In the genomic region with DNA sequence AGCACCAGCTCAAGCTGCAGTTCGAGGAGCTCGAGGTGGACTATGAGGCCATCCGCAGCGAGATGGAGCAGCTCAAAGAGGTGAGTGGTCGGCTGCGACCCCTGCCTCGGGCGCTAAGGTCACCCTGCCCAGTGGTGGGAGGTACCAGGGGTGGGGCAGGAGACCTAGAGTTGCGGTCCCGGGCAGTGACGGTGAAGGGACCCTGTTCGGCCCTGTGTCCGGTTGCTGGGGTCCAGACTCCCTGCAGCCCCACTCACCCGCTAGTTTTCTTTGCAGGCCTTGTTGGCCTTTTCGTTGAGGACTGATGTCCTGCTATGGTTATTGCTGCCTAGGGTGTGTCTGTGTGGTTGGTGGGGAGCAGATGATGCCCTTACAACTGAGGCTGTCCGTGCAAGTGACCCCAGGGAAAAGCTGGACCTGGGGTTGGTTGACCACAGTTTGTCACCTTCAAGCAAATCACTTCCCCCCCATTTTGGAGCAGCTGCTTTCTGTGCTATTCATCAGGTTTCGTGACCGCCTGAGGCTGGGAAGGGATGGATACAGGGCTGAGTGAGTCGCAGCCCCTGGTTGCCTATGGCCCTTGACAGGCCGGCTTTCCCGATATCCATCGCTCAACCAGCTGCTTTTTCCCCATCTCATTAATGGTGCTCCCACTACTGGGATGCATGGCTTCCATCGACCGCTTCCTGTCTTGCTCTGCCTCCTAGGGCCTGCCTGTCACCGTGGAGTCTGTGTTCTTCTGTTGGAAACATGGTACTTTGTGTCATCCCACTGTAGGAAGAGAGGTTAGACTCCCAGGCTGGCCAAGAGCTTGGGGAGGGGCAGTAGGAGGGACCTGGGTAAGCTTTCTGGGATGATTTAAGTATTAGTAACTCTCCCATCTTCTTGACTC, we compare ENCODE assay signal across 8 mouse cellular contexts. TPM values are rescaled to one million over a fixed set of nuclear protein-coding genes. Genes with fewer than 3 reads are reported as not detected.
DNase-seq lines count a peak whose midpoint lies in the region; ATAC-seq lines count a peak whose summit lies in the region.

No protein-coding gene starts in this region.

- H3K27ac ChIP-seq in lung, embryonic 15.5 days = peak overlapping the region; percentile 80
- peak overlapping the region; percentile 28; the same call in 1 of the 2 replicates for H3K27ac ChIP-seq in embryonic facial prominence, embryonic 13.5 days
- H3K27ac ChIP-seq in midbrain, embryonic 15.5 days = peak overlapping the region; percentile 73

- H3K4me2 ChIP-seq in lung, embryonic 15.5 days = peak overlapping the region; percentile 77
- peak overlapping the region; percentile 83 for H3K4me2 ChIP-seq in embryonic facial prominence, embryonic 13.5 days
- peak overlapping the region; percentile 82 for H3K4me2 ChIP-seq in midbrain, embryonic 15.5 days

- peak overlapping the region; percentile 82 for H3K4me3 ChIP-seq in lung, embryonic 15.5 days
- peak overlapping the region; percentile 93 for H3K4me3 ChIP-seq in embryonic facial prominence, embryonic 13.5 days
- peak overlapping the region; percentile 87 for H3K4me3 ChIP-seq in midbrain, embryonic 15.5 days

- H3K27me3 ChIP-seq in lung, embryonic 15.5 days = no peaks in the 10 kb centered on the region
- no peaks in the 10 kb centered on the region for H3K27me3 ChIP-seq in embryonic facial prominence, embryonic 13.5 days
- H3K27me3 ChIP-seq in midbrain, embryonic 15.5 days (replicated peaks) = no peaks in the 10 kb centered on the region

- peaks cover 42% of the 10 kb centered on the region for H3K4me1 ChIP-seq in lung, embryonic 15.5 days
- peaks cover 47% of the 10 kb centered on the region for H3K4me1 ChIP-seq in embryonic facial prominence, embryonic 13.5 days
- peaks cover 47% of the 10 kb centered on the region for H3K4me1 ChIP-seq in midbrain, embryonic 15.5 days

- DNase-seq in lung, postnatal 4 days = no peak
- peak; percentile 32 for DNase-seq in induced T-regulatory cell, adult 2 months (ENCODE audit: low read depth)
- no peak for DNase-seq in ovary, postnatal 10 days (ENCODE audit: low spot score)
- no peak for DNase-seq in kidney, postnatal 25 days
- no peak for DNase-seq in adrenal gland, postnatal 10 days

- peak overlapping the region; percentile 84 for H3K9ac ChIP-seq in lung, embryonic 15.5 days
- H3K9ac ChIP-seq in embryonic facial prominence, embryonic 13.5 days = peak overlapping the region; percentile 95
- peak overlapping the region; percentile 93 for H3K9ac ChIP-seq in midbrain, embryonic 15.5 days

- peak; percentile 21 for ATAC-seq in lung, embryonic 15.5 days (ENCODE audit: borderline replicate concordance, extremely low read depth, low FRiP score, low TSS enrichment)
- 0 out of 2 replicates have a peak, but pooled peaks have one; percentile 0 for ATAC-seq in embryonic facial prominence, embryonic 13.5 days (ENCODE audit: insufficient number of reproducible peaks, insufficient read depth, low FRiP score, low TSS enrichment, low read depth)
- ATAC-seq in midbrain, embryonic 15.5 days (replicated peaks) = no peak; the same call in 1 of the 2 replicates

- H3K36me3 ChIP-seq in lung, embryonic 15.5 days = no peaks in the 10 kb centered on the region
- peaks cover 3% of the 10 kb centered on the region; the same call in 1 of the 2 replicates for H3K36me3 ChIP-seq in embryonic facial prominence, embryonic 13.5 days
- no peaks in the 10 kb centered on the region for H3K36me3 ChIP-seq in midbrain, embryonic 15.5 days (replicated peaks)

- 7% methylated on average over 25 of the region's 25 CpGs for WGBS in lung, embryonic 15.5 days
- WGBS in embryonic facial prominence, embryonic 13.5 days = 7% methylated on average over 25 of the region's 25 CpGs
- 5% methylated on average over 25 of the region's 25 CpGs for WGBS in midbrain, embryonic 15.5 days

- H3K9me3 ChIP-seq in lung, embryonic 15.5 days = no peaks in the 10 kb centered on the region
- H3K9me3 ChIP-seq in embryonic facial prominence, embryonic 13.5 days = no peaks in the 10 kb centered on the region
- H3K9me3 ChIP-seq in midbrain, embryonic 15.5 days = no peaks in the 10 kb centered on the region

RNA-seq across cellular contexts. Expression of gene Bicd2, which starts 0.7 kb away (rescaled TPM):
- polyA plus RNA-seq in lung, embryonic 15.5 days (2015; fragmentation: Nextera tagmentation; extraction: Ambion mirVana) = 33.1 and 34.7 TPM in 2 replicates
- polyA plus RNA-seq in embryonic facial prominence, embryonic 13.5 days (2015; fragmentation: Nextera tagmentation; extraction: Ambion mirVana) = 33.1 and 35.0 TPM in 2 replicates
- 28.3 and 29.2 TPM in 2 replicates for polyA plus RNA-seq in midbrain, embryonic 15.5 days (2015; fragmentation: Nextera tagmentation; extraction: Ambion mirVana)
- total RNA-seq in adrenal gland, postnatal 10 days (2021) = 10 to 100 TPM; 31.0 to 31.6 TPM

RNA-seq across cellular contexts. Expression of gene Fgd3, which starts 22.0 kb away (rescaled TPM):
- polyA plus RNA-seq in lung, embryonic 15.5 days (2015; fragmentation: Nextera tagmentation; extraction: Ambion mirVana) = 0.30 and 0.33 TPM in 2 replicates
- 0.55 and 1.00 TPM in 2 replicates for polyA plus RNA-seq in embryonic facial prominence, embryonic 13.5 days (2015; fragmentation: Nextera tagmentation; extraction: Ambion mirVana)
- polyA plus RNA-seq in midbrain, embryonic 15.5 days (2015; fragmentation: Nextera tagmentation; extraction: Ambion mirVana) = 3.1 TPM in 2 replicates
- total RNA-seq in adrenal gland, postnatal 10 days (2021) = 1 to 10 TPM; 3.7 to 3.8 TPM

Comparison
In these comparisons a context has a peak if more than half of its experiments do, and no peak if none do; other contexts are left out.
1. H3K27ac ChIP-seq: peak in every context shown above with its lines; median percentile 80 in lung, embryonic 15.5 days; 73 in midbrain, embryonic 15.5 days; 28 in embryonic facial prominence, embryonic 13.5 days.